8 mouse cellular contexts compared by ENCODE assay signal in genomic region chr4:45271041-45271452, GRCm38 (mm10). TPM values are rescaled to one million over a fixed set of nuclear protein-coding genes. Genes with fewer than 3 reads are reported as not detected.
DNase-seq lines count a peak whose midpoint lies in the region; ATAC-seq and TF ChIP-seq lines count a peak whose summit lies in the region.

No protein-coding gene starts in this region.

- peak overlapping the region; percentile 8; the same call in 1 of the 2 replicates for H3K4me2 ChIP-seq in embryonic facial prominence, embryonic 14.5 days (ENCODE audit: low read depth, low read length)
- no peak overlapping the region for H3K4me2 ChIP-seq in kidney, postnatal 0 days (ENCODE audit: low read length)
- H3K4me2 ChIP-seq in neural tube, embryonic 11.5 days (ENCODE audit: low read depth), result no peak overlapping the region

- no peak for TF ChIP-seq CTCF in kidney, postnatal 0 days (IDR thresholded peaks at IDR 0.05; ENCODE audit: low read depth)

- H3K4me3 ChIP-seq in heart, embryonic 10.5 days, result no peak overlapping the region
- no peak overlapping the region for H3K4me3 ChIP-seq in embryonic facial prominence, embryonic 14.5 days (ENCODE audit: low read depth, low read length)
- no peak overlapping the region for H3K4me3 ChIP-seq in kidney, postnatal 0 days (replicated peaks; ENCODE audit: low read depth, low read length)
- H3K4me3 ChIP-seq in neural tube, embryonic 11.5 days (ENCODE audit: low read depth, low read length), result no peak overlapping the region

- H3K27me3 ChIP-seq in heart, embryonic 10.5 days (ENCODE audit: insufficient read depth, poor library complexity, severe bottlenecking), result no peaks in the 10 kb centered on the region
- H3K27me3 ChIP-seq in embryonic facial prominence, embryonic 14.5 days (replicated peaks; ENCODE audit: control insufficient read depth, insufficient read depth, low read length), result no peaks in the 10 kb centered on the region
- no peaks in the 10 kb centered on the region for H3K27me3 ChIP-seq in kidney, postnatal 0 days (ENCODE audit: insufficient read depth, low read length)
- no peaks in the 10 kb centered on the region for H3K27me3 ChIP-seq in neural tube, embryonic 11.5 days (ENCODE audit: control insufficient read depth, insufficient read depth, low read length)

- H3K9ac ChIP-seq in embryonic facial prominence, embryonic 14.5 days (ENCODE audit: low read depth, low read length), result no peak overlapping the region
- no peak overlapping the region for H3K9ac ChIP-seq in kidney, postnatal 0 days (ENCODE audit: low read depth, low read length)
- H3K9ac ChIP-seq in neural tube, embryonic 11.5 days (ENCODE audit: low read length), result no peak overlapping the region

- ATAC-seq in embryonic facial prominence, embryonic 14.5 days (ENCODE audit: low read depth), result peak; percentile 88
- ATAC-seq in kidney, postnatal 0 days (replicated peaks; ENCODE audit: low FRiP score, low read depth), result no peak; the same call in 1 of the 2 replicates
- no peak for ATAC-seq in neural tube, embryonic 11.5 days (ENCODE audit: insufficient read depth, low FRiP score, low TSS enrichment)
- no peak for ATAC-seq in erythroblast, adult 5-6 weeks (replicated peaks; ENCODE audit: low FRiP score, poor library complexity, severe bottlenecking)

- peak; percentile 78 for DNase-seq in heart, embryonic 10.5 days (ENCODE audit: low spot score)
- no peak for DNase-seq in heart, postnatal 25 days (ENCODE audit: low spot score)
- peak; percentile 33 for DNase-seq in Muller cell, postnatal 12 days (ENCODE audit: inconsistent ontology term)
- DNase-seq in embryonic facial prominence, embryonic 14.5 days (ENCODE audit: low spot score), result peak; percentile 84
- peak; percentile 24 for DNase-seq in kidney, postnatal 0 days (ENCODE audit: low spot score)
- DNase-seq in neural tube, embryonic 11.5 days (ENCODE audit: low spot score), result peak; percentile 28
- no peak for DNase-seq in ovary, postnatal 36 days (ENCODE audit: low spot score)

- H3K36me3 ChIP-seq in heart, embryonic 10.5 days, result peaks cover 5% of the 10 kb centered on the region; the same call in 1 of the 2 replicates
- H3K36me3 ChIP-seq in embryonic facial prominence, embryonic 14.5 days (ENCODE audit: control insufficient read depth, insufficient read depth, low read length), result no peaks in the 10 kb centered on the region
- no peaks in the 10 kb centered on the region for H3K36me3 ChIP-seq in kidney, postnatal 0 days (ENCODE audit: insufficient read depth, low read length)
- H3K36me3 ChIP-seq in neural tube, embryonic 11.5 days (ENCODE audit: control insufficient read depth, insufficient read depth, low read length), result no peaks in the 10 kb centered on the region

- peaks cover 28% of the 10 kb centered on the region for H3K4me1 ChIP-seq in heart, embryonic 10.5 days
- no peaks in the 10 kb centered on the region for H3K4me1 ChIP-seq in embryonic facial prominence, embryonic 14.5 days (ENCODE audit: control insufficient read depth, insufficient read depth, low read length)
- H3K4me1 ChIP-seq in kidney, postnatal 0 days (replicated peaks; ENCODE audit: insufficient read depth, low read length), result no peaks in the 10 kb centered on the region
- H3K4me1 ChIP-seq in neural tube, embryonic 11.5 days (ENCODE audit: control insufficient read depth, insufficient read depth, low read length), result no peaks in the 10 kb centered on the region

- 75% methylated on average over 10 of the region's 10 CpGs for WGBS in heart, embryonic 10.5 days
- 53% methylated on average over 6 of the region's 10 CpGs for WGBS in embryonic facial prominence, embryonic 14.5 days
- WGBS in kidney, postnatal 0 days, result 72% methylated on average over 10 of the region's 10 CpGs
- 84% methylated on average over 10 of the region's 10 CpGs for WGBS in neural tube, embryonic 11.5 days

- intact Hi-C loops in heart, postnatal 25 days (cut with DNase I), result no loop called here

- H3K9me3 ChIP-seq in heart, embryonic 10.5 days, result no peaks in the 10 kb centered on the region
- no peaks in the 10 kb centered on the region for H3K9me3 ChIP-seq in embryonic facial prominence, embryonic 14.5 days (ENCODE audit: control insufficient read depth, low read length)
- H3K9me3 ChIP-seq in kidney, postnatal 0 days (replicated peaks; ENCODE audit: low read length), result no peaks in the 10 kb centered on the region
- no peaks in the 10 kb centered on the region for H3K9me3 ChIP-seq in neural tube, embryonic 11.5 days (ENCODE audit: control insufficient read depth, low read length)

- peak overlapping the region; percentile 18; the same call in 1 of the 2 replicates for H3K27ac ChIP-seq in heart, embryonic 10.5 days
- no peak overlapping the region for H3K27ac ChIP-seq in embryonic facial prominence, embryonic 14.5 days (replicated peaks; ENCODE audit: low read depth, low read length)
- no peak overlapping the region for H3K27ac ChIP-seq in kidney, postnatal 0 days
- no peak overlapping the region for H3K27ac ChIP-seq in neural tube, embryonic 11.5 days (ENCODE audit: low read depth, low read length)

RNA-seq across cellular contexts. Expression of gene Trmt10b, which starts 25.9 kb away (rescaled TPM):
- polyA plus RNA-seq in heart, embryonic 10.5 days (2016; fragmentation: Nextera tagmentation; extraction: Ambion mirVana), result 11.9 and 17.0 TPM in 2 replicates
- 1 to 10 TPM; 3.5 to 6.2 TPM for total RNA-seq in heart, postnatal 25 days (2021)
- polyA plus RNA-seq in embryonic facial prominence, embryonic 14.5 days (2014; fragmentation: Nextera tagmentation; extraction: Ambion mirVana), result 18.7 and 20.0 TPM in 2 replicates
- 18.7 and 19.4 TPM in 2 replicates for polyA plus RNA-seq in kidney, postnatal 0 days (2015; fragmentation: Nextera tagmentation; extraction: Ambion mirVana)
- polyA plus RNA-seq in neural tube, embryonic 11.5 days (2014; fragmentation: Nextera tagmentation; extraction: Ambion mirVana), result 21.4 and 23.3 TPM in 2 replicates
- total RNA-seq in erythroblast, adult 5-6 weeks (2015; ENCODE audit: low replicate concordance), result 9.0 and 10.7 TPM in 2 replicates
- 3.6 and 5.7 TPM in 2 replicates for total RNA-seq in erythroblast, adult 5-6 weeks (2017; ENCODE audit: low replicate concordance)

Comparison
In these comparisons a context has a peak if more than half of its experiments do, and no peak if none do; other contexts are left out.
1. DNase-seq: peak in heart, embryonic 10.5 days (single experiment), Muller cell, postnatal 12 days (single experiment), embryonic facial prominence, embryonic 14.5 days (single experiment), kidney, postnatal 0 days (single experiment) and neural tube, embryonic 11.5 days (single experiment); none in heart, postnatal 25 days (single experiment) and ovary, postnatal 36 days (single experiment).